Mouse (Mus musculus) lung, embryonic 14.5 days (tissue): ENCODE measurements around the gene Chn2. TPM values are rescaled to one million over a fixed set of nuclear protein-coding genes. Genes with fewer than 3 reads are reported as not detected.
A peak's percentile ranks its signal among the peaks of the same experiment; 100 is the strongest.

ENCODE experiments used
- ATAC-seq: fragments of 200-750 bp; cut with Nextera tagmentation; 2 replicates; pipeline ENCODE4 v1.8.0; 2017; ENCODE audit warnings: mild to moderate bottlenecking, moderate TSS enrichment, moderate library complexity; ENCODE audit not compliant: insufficient read depth
- DNase-seq: peaks from one replicate; pipeline ENCODE4 v3.0.0-alpha.2; 2015
- H3K27ac ChIP-seq: fragments of 300-500 bp; sonication (generic); 2 replicates; pipeline ENCODE4 v1.5.1; 2014; ENCODE audit warnings: low read depth, mild to moderate bottlenecking, moderate library complexity
- H3K27me3 ChIP-seq: fragments of 300-500 bp; sonication (generic); 2 replicates; pipeline ENCODE4 v1.6.1; 2014; ENCODE audit warnings: low read length, control low read depth; ENCODE audit not compliant: insufficient read depth
- H3K36me3 ChIP-seq: fragments of 300-500 bp; sonication (generic); 2 replicates; pipeline ENCODE4 v1.6.1; 2014; ENCODE audit warnings: control low read depth; ENCODE audit not compliant: insufficient read depth
- H3K4me1 ChIP-seq: fragments of 300-500 bp; sonication (generic); 2 replicates; pipeline ENCODE4 v1.6.1; 2014; ENCODE audit warnings: antibody characterized with exemption, control low read depth; ENCODE audit not compliant: insufficient read depth
- H3K4me2 ChIP-seq: fragments of 300-500 bp; sonication (generic); 2 replicates; pipeline ENCODE4 v1.6.1; 2014; ENCODE audit warnings: mild to moderate bottlenecking
- H3K4me3 ChIP-seq: fragments of 300-500 bp; sonication (generic); 2 replicates; pipeline ENCODE4 v1.5.1; 2014; ENCODE audit warnings: low read depth, low read length
- H3K9ac ChIP-seq: fragments of 300-500 bp; sonication (generic); 2 replicates; pipeline ENCODE4 v1.6.1; 2014
- H3K9me3 ChIP-seq: fragments of 300-500 bp; sonication (generic); 2 replicates; pipeline ENCODE4 v1.6.1; 2016; ENCODE audit warnings: low read depth, low read length, control low read depth
- CTCF ChIP-seq: IDR thresholded peaks from 2 replicates; pipeline ENCODE4 v1.5.1; 2016; ENCODE audit warnings: antibody characterized with exemption, low read depth
- WGBS: fragments of 180-500 bp; shearing (Covaris S2); extraction: QIAGEN DNeasy Blood & Tissue Kit; methylation state at CpG from one replicate; pipeline ENCODE4 v1.1.7; 2014; 5-methylcytosine and 5-hydroxymethylcytosine counted together
- polyA plus RNA-seq: library from polyadenylated mRNA; unstranded; fragments of >200 nt; fragmentation: Nextera tagmentation; extraction: Ambion mirVana; gene quantifications from 2 replicates; pipeline ENCODE4 v1.2.1, GENCODE M21; 2014

The Chn2 gene
- polyA plus RNA-seq, 1 experiment from 2014 or later, result 18.1 TPM

DNA sequence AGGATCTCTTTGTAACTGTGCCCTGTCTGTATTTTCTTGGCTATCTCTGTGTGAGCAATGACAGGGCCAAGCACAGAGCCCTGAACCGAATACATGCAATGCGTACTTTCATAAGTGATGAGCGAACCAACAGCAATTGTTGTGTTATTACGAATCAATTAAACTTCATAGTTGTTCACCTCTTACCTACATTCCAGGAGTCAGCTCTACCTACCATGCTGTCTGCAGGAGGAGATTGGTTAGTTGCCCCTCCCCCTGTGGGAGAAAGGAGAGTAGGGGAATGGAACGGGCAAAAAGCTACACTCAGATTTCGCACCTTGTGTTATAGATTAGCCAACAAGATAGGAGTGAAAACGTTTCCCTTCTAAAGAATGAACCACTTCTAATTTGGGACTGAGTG, 174.4 kb downstream of the Chn2 start:
- Histone ChIP-seq H3K9ac (no peak overlapping the region), H3K36me3 (no peaks in the 10 kb centered on the region), H3K9me3 (no peaks in the 10 kb centered on the region), H3K27ac (no peak overlapping the region), H3K4me1 (no peaks in the 10 kb centered on the region), H3K27me3 (no peaks in the 10 kb centered on the region), H3K4me2 (no peak overlapping the region), H3K4me3 (no peak overlapping the region)
- DNase-seq, result no peak
- WGBS, result 78% methylated on average over 7 of the region's 7 CpGs
- no peak for ATAC-seq
- no peak for TF ChIP-seq CTCF

DNA sequence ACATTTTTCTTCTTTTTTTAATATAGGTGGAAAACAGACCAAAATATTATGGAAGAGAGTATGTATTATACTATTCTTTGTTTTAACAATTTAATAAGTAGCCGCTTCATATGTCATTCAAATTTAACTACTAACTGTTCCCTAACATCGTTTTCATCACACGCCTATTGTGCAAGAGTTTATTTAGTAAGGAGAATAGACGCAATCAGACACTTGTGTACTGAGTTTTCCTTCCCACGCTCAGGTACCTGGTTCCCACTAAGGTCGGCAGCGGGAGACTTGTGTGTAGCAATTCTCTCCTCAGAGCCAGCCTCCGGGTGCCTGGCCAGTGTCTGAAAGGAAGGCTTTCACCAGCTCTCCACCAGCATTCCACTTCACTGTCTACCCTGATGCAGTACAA, 176.3 kb downstream of the Chn2 start:
- no peaks in the 10 kb centered on the region for H3K9me3 ChIP-seq
- H3K4me1 ChIP-seq, result no peaks in the 10 kb centered on the region
- 0 out of 2 replicates have a peak, but pooled peaks cover 2% of the 10 kb centered on the region for H3K36me3 ChIP-seq
- DNase-seq, result no peak
- no peak overlapping the region for H3K4me2 ChIP-seq
- no peak overlapping the region for H3K9ac ChIP-seq
- TF ChIP-seq CTCF, result no peak
- H3K27ac ChIP-seq, result no peak overlapping the region
- H3K27me3 ChIP-seq, result no peaks in the 10 kb centered on the region
- no peak for ATAC-seq
- H3K4me3 ChIP-seq, result no peak overlapping the region
- WGBS, result 77% methylated on average over 8 of the region's 8 CpGs

DNA sequence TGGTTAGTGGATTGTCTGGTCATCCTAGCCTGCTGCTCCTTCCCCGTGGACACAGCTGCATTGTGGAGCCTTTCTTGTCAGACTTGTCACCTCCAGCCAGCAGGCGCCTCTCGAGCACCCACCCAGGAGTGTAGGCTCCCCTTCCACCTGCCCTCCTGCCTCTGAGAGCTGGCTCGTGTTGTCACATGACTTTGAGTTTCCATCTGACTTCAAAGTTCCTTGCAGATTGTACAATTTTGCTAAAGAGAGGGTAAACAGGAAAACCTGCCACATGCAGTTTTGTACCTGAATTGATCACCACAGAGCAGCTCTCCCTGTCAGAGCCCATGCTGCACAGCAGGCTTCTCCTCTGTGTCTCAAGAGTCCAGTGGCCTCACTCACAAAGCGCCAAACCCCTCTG, 177.2 kb downstream of the Chn2 start:
- Histone ChIP-seq H3K4me1 (no peaks in the 10 kb centered on the region), H3K4me3 (no peak overlapping the region), H3K36me3 (0 out of 2 replicates have a peak, but pooled peaks cover 2% of the 10 kb centered on the region), H3K27me3 (no peaks in the 10 kb centered on the region), H3K4me2 (no peak overlapping the region), H3K9ac (no peak overlapping the region), H3K27ac (no peak overlapping the region), H3K9me3 (no peaks in the 10 kb centered on the region)
- DNase-seq, result no peak
- 58% methylated on average over 5 of the region's 5 CpGs for WGBS
- TF ChIP-seq CTCF, result no peak
- ATAC-seq, result no peak

DNA sequence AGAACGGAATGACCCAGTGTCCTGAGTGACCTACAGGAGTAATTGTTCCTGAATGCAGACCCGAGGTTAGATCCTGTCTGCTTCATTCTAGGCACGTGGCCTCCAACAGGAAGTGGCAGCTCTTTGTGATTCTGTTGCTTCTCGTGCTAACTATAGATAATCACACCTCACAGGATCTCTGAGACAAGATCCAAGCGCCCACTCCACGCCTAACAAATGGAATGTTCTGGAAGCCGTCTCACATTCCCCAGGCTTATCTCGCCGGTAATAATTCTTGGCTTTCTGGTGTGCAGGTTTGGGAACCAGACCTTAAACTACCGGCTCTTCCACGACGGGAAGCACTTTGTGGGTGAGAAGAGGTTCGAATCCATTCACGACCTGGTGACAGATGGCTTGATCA, 180.8 kb downstream of the Chn2 start:
- no peak overlapping the region for H3K4me3 ChIP-seq
- no peaks in the 10 kb centered on the region for H3K27me3 ChIP-seq
- ATAC-seq (no peak), DNase-seq (no peak)
- H3K9me3 ChIP-seq, result no peaks in the 10 kb centered on the region
- 71% methylated on average over 14 of the region's 14 CpGs for WGBS
- H3K27ac ChIP-seq, result no peak overlapping the region
- H3K36me3 ChIP-seq, result 0 out of 2 replicates have a peak, but pooled peaks cover 2% of the 10 kb centered on the region
- no peak for TF ChIP-seq CTCF
- no peaks in the 10 kb centered on the region for H3K4me1 ChIP-seq
- no peak overlapping the region for H3K4me2 ChIP-seq
- H3K9ac ChIP-seq, result no peak overlapping the region

DNA sequence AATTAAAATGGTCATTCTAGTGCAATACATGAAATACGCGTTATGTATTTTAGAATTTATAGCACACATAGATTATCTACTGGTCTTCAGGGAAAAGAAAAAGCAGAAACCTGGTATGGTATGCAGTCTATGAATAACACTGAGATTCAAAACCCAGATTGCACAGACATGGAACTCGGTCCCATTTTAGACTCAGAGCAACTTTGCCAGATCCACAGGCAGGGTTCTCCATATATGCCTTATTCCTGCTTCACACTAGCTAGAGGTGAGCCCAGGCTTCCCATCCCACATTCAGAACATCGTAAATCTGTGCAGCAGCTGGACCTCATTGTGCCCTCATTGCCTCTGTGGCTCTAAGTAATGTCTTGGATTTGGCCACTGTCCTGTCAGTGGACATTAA, 184.2 kb downstream of the Chn2 start:
- TF ChIP-seq CTCF, result no peak
- H3K4me1 ChIP-seq, result no peaks in the 10 kb centered on the region
- H3K9me3 ChIP-seq, result no peaks in the 10 kb centered on the region
- no peak for DNase-seq
- 0 out of 2 replicates have a peak, but pooled peaks cover 2% of the 10 kb centered on the region for H3K36me3 ChIP-seq
- H3K27ac ChIP-seq, result no peak overlapping the region
- 91% methylated on average over 4 of the region's 4 CpGs for WGBS
- no peak overlapping the region for H3K4me3 ChIP-seq
- ATAC-seq, result no peak
- no peak overlapping the region for H3K9ac ChIP-seq
- H3K27me3 ChIP-seq, result no peaks in the 10 kb centered on the region
- H3K4me2 ChIP-seq, result no peak overlapping the region

DNA sequence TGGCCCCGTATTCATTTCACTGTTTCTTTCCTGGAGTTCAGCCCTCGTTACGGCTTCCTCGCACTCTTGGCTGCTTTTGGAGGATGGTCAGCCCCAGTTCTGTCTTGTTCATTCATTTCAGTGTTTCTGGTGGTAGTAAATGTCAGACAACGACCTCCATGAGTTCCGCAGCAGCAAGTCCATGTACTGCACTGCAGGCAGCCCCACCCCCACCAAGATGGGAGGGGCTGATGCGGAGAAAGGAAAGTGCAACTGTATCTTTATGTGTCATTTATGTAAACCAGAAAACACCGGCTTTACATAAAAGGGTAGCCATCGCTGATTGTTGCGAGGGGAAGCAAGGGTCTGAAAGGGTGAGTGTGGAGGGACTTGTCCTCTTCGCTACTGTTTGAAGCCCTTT, 185.0 kb downstream of the Chn2 start:
- Histone ChIP-seq H3K9ac (no peak overlapping the region), H3K36me3 (0 out of 2 replicates have a peak, but pooled peaks cover 2% of the 10 kb centered on the region), H3K27me3 (no peaks in the 10 kb centered on the region), H3K4me3 (no peak overlapping the region), H3K4me2 (no peak overlapping the region), H3K27ac (no peak overlapping the region), H3K4me1 (no peaks in the 10 kb centered on the region), H3K9me3 (no peaks in the 10 kb centered on the region)
- TF ChIP-seq CTCF, result no peak
- WGBS, result 57% methylated on average over 11 of the region's 11 CpGs
- DNase-seq (no peak), ATAC-seq (no peak)

DNA sequence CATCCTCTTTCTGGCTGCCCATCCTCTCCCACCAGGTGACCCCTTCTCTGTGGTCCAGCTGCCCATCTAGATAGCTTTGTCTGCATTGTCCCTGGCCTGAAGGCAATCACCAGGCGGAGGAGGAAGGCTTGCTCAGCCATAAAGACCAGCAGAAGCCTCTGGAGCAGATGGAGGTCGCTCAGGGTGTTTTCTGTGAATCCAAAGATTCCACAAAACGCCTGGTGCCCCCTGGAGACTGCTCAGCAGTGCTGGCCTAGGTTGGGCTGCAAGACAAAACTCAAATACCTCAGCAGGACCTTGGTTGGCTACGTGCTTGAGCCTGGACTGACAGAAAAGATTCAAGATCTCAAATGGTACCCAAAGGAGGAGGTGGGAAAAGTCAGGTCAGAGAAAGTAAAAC, 186.0 kb downstream of the Chn2 start:
- ATAC-seq (no peak), DNase-seq (peak; percentile 58)
- H3K4me1 ChIP-seq, result no peaks in the 10 kb centered on the region
- H3K9me3 ChIP-seq, result no peaks in the 10 kb centered on the region
- no peaks in the 10 kb centered on the region for H3K36me3 ChIP-seq
- no peak overlapping the region for H3K27ac ChIP-seq
- 47% methylated on average over 4 of the region's 4 CpGs for WGBS
- peak; percentile 41 for TF ChIP-seq CTCF
- no peak overlapping the region for H3K9ac ChIP-seq
- H3K4me3 ChIP-seq, result no peak overlapping the region
- no peaks in the 10 kb centered on the region for H3K27me3 ChIP-seq
- H3K4me2 ChIP-seq, result no peak overlapping the region

DNA sequence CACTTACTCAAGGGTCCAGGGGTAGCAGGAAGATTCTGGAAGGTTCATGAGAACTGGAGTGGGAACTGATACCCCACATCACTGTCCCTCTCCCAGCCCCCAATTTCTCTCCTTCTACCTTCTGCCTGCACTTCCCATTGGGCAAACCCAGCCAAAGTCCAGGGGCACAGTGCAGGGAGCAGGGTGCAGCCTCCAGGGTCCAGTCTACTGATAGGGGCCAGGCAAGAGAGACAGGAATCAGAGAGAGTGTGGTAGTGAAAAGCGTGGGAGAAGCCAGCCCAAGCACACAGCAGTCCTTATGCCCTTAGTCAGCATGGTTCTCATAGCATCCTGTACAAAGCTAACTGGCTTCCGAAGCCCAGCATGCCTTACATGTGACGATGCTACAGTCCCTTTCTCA, 187.7 kb downstream of the Chn2 start:
- TF ChIP-seq CTCF, result no peak
- DNase-seq (no peak), ATAC-seq (no peak)
- H3K4me3 ChIP-seq, result no peak overlapping the region
- H3K27me3 ChIP-seq, result no peaks in the 10 kb centered on the region
- no peaks in the 10 kb centered on the region for H3K9me3 ChIP-seq
- H3K27ac ChIP-seq, result no peak overlapping the region
- H3K36me3 ChIP-seq, result no peaks in the 10 kb centered on the region
- H3K4me2 ChIP-seq, result no peak overlapping the region
- WGBS, result 83% methylated on average over 3 of the region's 3 CpGs
- no peak overlapping the region for H3K9ac ChIP-seq
- H3K4me1 ChIP-seq, result no peaks in the 10 kb centered on the region
